Mouse (Mus musculus) brown adipose tissue, adult 24 weeks (tissue): ENCODE results near the gene Orc6. TPM values are rescaled to one million over a fixed set of nuclear protein-coding genes. Genes with fewer than 3 reads are reported as not detected.

ENCODE experiments used
- H3K27ac ChIP-seq: fragments of 200-500 bp; replicated peaks from 2 replicates; pipeline ENCODE4 v1.5.1; 2012; ENCODE audit warnings: low read depth, mild to moderate bottlenecking, low read length
- H3K4me1 ChIP-seq: fragments of 200-500 bp; 2 replicates; pipeline ENCODE4 v1.6.1; 2012; ENCODE audit warnings: low read length, mixed read lengths; ENCODE audit not compliant: control insufficient read depth, insufficient read depth, insufficient read length
- H3K4me3 ChIP-seq: fragments of 200-500 bp; 2 replicates; pipeline ENCODE4 v1.5.1; 2012; ENCODE audit warnings: low read depth, mild to moderate bottlenecking, low read length, moderate library complexity; ENCODE audit not compliant: insufficient read depth
- polyA plus RNA-seq: library from polyadenylated mRNA; stranded (reverse); fragments of >200 nt; gene quantifications from 2 replicates; pipeline ENCODE4 v1.2.4, GENCODE M21; 2012; ENCODE audit not compliant: missing spikeins, insufficient read depth, insufficient read length

Gene Orc6
- polyA plus RNA-seq, 1 experiment = 21.2 TPM

DNA sequence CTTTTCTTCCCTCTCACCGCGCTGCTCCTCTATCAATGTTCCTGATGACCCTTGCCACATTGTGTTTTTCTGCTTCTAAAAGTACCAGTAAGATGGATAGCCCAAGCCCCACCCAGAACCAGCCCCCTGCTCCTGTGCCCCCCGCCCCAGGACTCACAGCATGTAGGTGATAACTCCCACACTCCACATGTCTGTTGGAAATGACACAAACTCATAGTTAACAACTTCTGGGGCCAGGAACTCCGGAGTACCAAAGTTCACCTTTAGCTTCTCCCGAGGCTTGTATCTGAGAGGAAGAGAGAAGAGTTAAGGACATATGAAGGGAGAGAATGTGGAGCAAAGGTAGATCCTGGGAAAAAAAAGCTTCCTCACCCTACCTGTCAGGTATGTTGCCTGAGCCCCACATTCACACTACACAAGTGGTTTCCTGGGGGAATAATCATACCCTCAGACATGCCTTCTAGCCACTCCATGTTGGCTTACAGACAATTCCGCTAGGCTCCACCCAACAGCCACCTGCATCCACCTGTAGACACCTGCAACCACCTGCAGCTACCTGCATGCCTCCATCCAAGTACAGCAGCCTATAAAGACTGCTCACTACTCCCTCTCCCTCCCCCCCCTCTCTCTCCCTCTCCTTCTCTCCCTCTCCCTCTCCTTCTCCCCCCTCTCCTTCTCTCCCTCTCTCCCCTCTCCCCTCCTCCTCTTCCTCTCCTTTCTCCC is 36.9 kb downstream of the Orc6 start:
- Histone ChIP-seq H3K4me1 (no peaks in the 10 kb centered on the region), H3K4me3 (no peak overlapping the region), H3K27ac (no peak overlapping the region)

DNA sequence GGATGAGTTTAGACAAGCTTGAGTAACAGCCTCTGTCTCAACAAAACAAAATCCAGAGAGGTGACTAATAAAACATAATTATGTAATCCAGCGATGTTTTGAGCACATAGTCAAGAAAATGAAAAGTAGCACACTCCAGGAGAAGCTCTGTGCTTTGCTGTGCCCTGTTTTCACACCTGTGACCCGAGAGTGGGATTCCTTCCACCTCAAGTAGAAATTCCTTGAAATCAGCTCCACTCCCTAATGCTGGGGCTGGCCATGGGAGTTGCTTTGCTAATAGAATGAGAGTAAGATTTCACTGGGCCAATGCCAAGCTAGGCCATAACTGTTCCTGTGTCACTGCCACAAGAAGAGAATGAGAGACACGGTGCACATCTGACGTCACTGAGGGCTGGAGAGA is 38.2 kb downstream of the Orc6 start:
- no peak overlapping the region for H3K4me3 ChIP-seq
- H3K4me1 ChIP-seq = no peaks in the 10 kb centered on the region
- H3K27ac ChIP-seq = no peak overlapping the region

DNA sequence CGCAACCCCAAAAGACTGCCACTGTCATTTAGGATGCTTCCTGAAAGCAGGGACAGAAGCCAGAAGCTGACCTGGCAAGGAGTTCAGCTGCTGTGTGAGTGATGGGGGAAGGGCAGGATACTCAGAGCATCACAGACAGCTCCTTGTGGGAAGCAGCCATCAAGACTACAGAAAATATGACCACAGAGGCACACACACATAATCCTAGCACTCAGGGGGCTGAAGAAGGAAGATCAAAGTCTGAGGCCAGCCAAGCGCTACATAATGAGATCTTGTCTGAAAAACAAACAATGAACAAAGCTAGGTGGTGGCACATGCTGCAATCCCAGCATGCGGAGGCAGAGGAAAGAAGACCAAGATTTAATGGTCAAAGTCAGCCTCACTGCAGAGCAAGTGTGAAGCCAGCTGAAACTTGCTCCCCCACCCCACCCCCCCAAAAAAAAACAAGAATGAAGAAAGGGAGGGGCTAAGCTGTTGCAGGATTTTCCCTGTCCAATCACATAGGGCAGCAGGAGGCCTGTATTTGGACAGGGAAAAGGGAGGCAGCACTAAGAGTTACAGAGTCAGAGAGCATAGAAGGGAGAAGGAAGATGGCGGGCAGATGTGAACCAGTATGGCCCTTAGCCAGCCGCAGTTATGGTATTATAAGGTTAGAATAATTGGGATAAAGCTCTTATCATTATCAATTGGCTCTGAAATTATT is 40.6 kb downstream of the Orc6 start:
- Histone ChIP-seq H3K4me1 (no peaks in the 10 kb centered on the region), H3K27ac (no peak overlapping the region), H3K4me3 (no peak overlapping the region)

DNA sequence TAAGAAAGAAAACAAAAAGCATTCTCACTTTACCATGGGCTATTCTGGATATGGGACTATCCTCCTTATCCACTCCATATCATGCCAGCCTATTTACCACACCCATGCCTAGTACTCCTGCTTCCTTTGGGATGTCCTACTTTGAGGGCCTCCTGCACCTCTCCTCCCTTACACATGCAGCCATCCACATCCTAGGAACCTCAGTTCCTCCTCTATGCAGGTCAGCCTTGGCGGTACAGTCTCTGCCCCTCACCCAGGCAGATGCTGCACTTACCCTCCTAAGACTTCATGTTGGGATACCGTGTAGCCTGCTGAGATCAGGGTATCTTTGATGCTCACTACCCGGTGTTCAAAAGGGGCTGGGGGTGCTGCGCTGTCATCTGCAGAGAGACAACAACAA is 53.9 kb downstream of the Orc6 start:
- Histone ChIP-seq H3K27ac (no peak overlapping the region), H3K4me1 (no peaks in the 10 kb centered on the region), H3K4me3 (no peak overlapping the region)

Other genes starting within 250 kb of the Orc6 start
- gene Fbxw9, start 239.6 kb upstream of the Orc6 start, polyA plus RNA-seq = 3.0 and 4.1 TPM in 2 replicates
- gene Gm5741, start 231.7 kb upstream of the Orc6 start, polyA plus RNA-seq = not detected in 2 replicates
- gene Dhps, start 227.9 kb upstream of the Orc6 start, polyA plus RNA-seq = 19.1 and 20.0 TPM in 2 replicates
- 95.5 and 130 TPM in 2 replicates for gene Wdr83os, start 218.9 kb upstream of the Orc6 start, polyA plus RNA-seq
- gene Wdr83, start 218.3 kb upstream of the Orc6 start, polyA plus RNA-seq = 26.8 and 28.7 TPM in 2 replicates
- 17.4 and 20.8 TPM in 2 replicates for gene Man2b1, start 216.4 kb upstream of the Orc6 start, polyA plus RNA-seq
- gene Zfp791, start 176.5 kb upstream of the Orc6 start, polyA plus RNA-seq = 0.44 and 0.96 TPM in 2 replicates
- gene Cks1brt, start 147.7 kb upstream of the Orc6 start, polyA plus RNA-seq = not detected in 2 replicates
- gene Olfr371, start 73.6 kb upstream of the Orc6 start, polyA plus RNA-seq = not detected in 2 replicates
- 76.0 and 79.0 TPM in 2 replicates for gene Vps35, start 170 bp downstream of the Orc6 start, polyA plus RNA-seq
- gene Mylk3, start 86.7 kb downstream of the Orc6 start, polyA plus RNA-seq = not detected in 2 replicates
- gene 4921524J17Rik, start 133.2 kb downstream of the Orc6 start, polyA plus RNA-seq = 14.6 and 15.3 TPM in 2 replicates
- gene Gpt2, start 192.9 kb downstream of the Orc6 start, polyA plus RNA-seq = 11.1 TPM in 2 replicates